Mouse (Mus musculus) spleen, postnatal 10 days (tissue): ENCODE data around the gene Bmpr1a.

Source experiments
- DNase-seq, 2 experiments: peaks; one replicate each; pipeline ENCODE4 v3.0.0; 2021 to 2022; ENCODE audit warnings: low spot score in 2 of 2

Gene Bmpr1a

GRCm38 (mm10) chr14:34503325-34503647 is at the start of gene Bmpr1a:
TSS of gene Bmpr1a (minus strand) at chr14:34503341.
- no peak for DNase-seq

GRCm38 (mm10) chr14:34552226-34552625 is 49.1 kb upstream of the Bmpr1a start:
- no peak for DNase-seq

GRCm38 (mm10) chr14:34549004-34549671 is 46.0 kb upstream of the Bmpr1a start:
- peak; percentile 40 to 67 for DNase-seq

GRCm38 (mm10) chr14:34548391-34549001 is 45.4 kb upstream of the Bmpr1a start:
- no peak for DNase-seq

GRCm38 (mm10) chr14:34544545-34544944 is 41.4 kb upstream of the Bmpr1a start:
- DNase-seq: no peak

GRCm38 (mm10) chr14:34544001-34544400 is 40.9 kb upstream of the Bmpr1a start:
- no peak for DNase-seq

GRCm38 (mm10) chr14:34543596-34543995 is 40.5 kb upstream of the Bmpr1a start:
- DNase-seq: no peak

GRCm38 (mm10) chr14:34541896-34542295 is 38.8 kb upstream of the Bmpr1a start:
- DNase-seq: no peak

- peak in 1 of 2 experiments; percentile 39 for DNase-seq
These were observed 37.6 kb upstream of the Bmpr1a start for GRCm38 (mm10) chr14:34540685-34541162.

- no peak for DNase-seq
These were observed 32.7 kb upstream of the Bmpr1a start for GRCm38 (mm10) chr14:34535883-34536282.

- DNase-seq: no peak
These were observed 30.4 kb upstream of the Bmpr1a start for GRCm38 (mm10) chr14:34533537-34533936.

- DNase-seq: no peak
These were observed 29.4 kb upstream of the Bmpr1a start for GRCm38 (mm10) chr14:34532536-34532935.

GRCm38 (mm10) chr14:34528804-34529203 is 25.7 kb upstream of the Bmpr1a start:
- no peak for DNase-seq

GRCm38 (mm10) chr14:34522701-34523100 is 19.6 kb upstream of the Bmpr1a start, which contains the start of gene 9230112D13Rik:
TSS of gene 9230112D13Rik (minus strand) at chr14:34522801.
- DNase-seq: no peak

- DNase-seq: no peak
These were observed 14.9 kb upstream of the Bmpr1a start for GRCm38 (mm10) chr14:34517959-34518544.

GRCm38 (mm10) chr14:34516960-34517577 is 13.9 kb upstream of the Bmpr1a start:
- no peak for DNase-seq

- no peak for DNase-seq
These were observed 12.7 kb upstream of the Bmpr1a start for GRCm38 (mm10) chr14:34515860-34516259.

- DNase-seq: no peak
These were observed 11.0 kb upstream of the Bmpr1a start for GRCm38 (mm10) chr14:34514120-34514519.

- DNase-seq: no peak
These were observed 9.5 kb upstream of the Bmpr1a start for GRCm38 (mm10) chr14:34512602-34513001.

- no peak for DNase-seq
These were observed 8.8 kb upstream of the Bmpr1a start for GRCm38 (mm10) chr14:34511901-34512300.

GRCm38 (mm10) chr14:34508842-34509439 is 5.8 kb upstream of the Bmpr1a start:
- no peak for DNase-seq

GRCm38 (mm10) chr14:34508187-34508840 is 5.2 kb upstream of the Bmpr1a start:
- no peak for DNase-seq
